Mouse (Mus musculus) megakaryocyte progenitor cell, adult 5-6 weeks (primary cell): ENCODE data around the gene Irx4. TPM values are rescaled to one million over a fixed set of nuclear protein-coding genes. Genes with fewer than 3 reads are reported as not detected.

Experiments used
- total RNA-seq, 2 experiments: library from RNA; stranded (forward) in 1 of 2; stranded (reverse) in 1 of 2; fragments of 157-497, 149-512 nt in 1 of 2; fragments of 200-1000 nt in 1 of 2; gene quantifications; 2 replicates each; pipeline versions ENCODE4 v1.2.3 to v1.2.4; 2015 to 2017

Irx4 gene
- total RNA-seq, 2 experiments from 2014 or later = not detected

Other genes with a start within 250 kb of the Irx4 start
- gene Mrpl36, start 68.0 kb downstream of the Irx4 start, total RNA-seq (2015) = 133 and 144 TPM in 2 replicates
- 50.8 and 56.5 TPM in 2 replicates for gene Mrpl36, start 68.0 kb downstream of the Irx4 start, total RNA-seq (2017)
- 167 and 208 TPM in 2 replicates for gene Ndufs6, start 68.1 kb downstream of the Irx4 start, total RNA-seq (2015)
- 99.7 and 118 TPM in 2 replicates for gene Ndufs6, start 68.1 kb downstream of the Irx4 start, total RNA-seq (2017)
- gene Lpcat1, start 206.7 kb downstream of the Irx4 start, total RNA-seq (2015) = 12.7 and 13.5 TPM in 2 replicates
- 21.6 and 26.5 TPM in 2 replicates for gene Lpcat1, start 206.7 kb downstream of the Irx4 start, total RNA-seq (2017)